Mouse (Mus musculus) heart, postnatal 10 days (tissue): ENCODE results near the gene Rangrf. TPM values are rescaled to one million over a fixed set of nuclear protein-coding genes. Genes with fewer than 3 reads are reported as not detected.
"Not testable (repeated sequence)": the region's sequence is repeated elsewhere in the genome, so short reads cannot be mapped to it uniquely, and the experiment has no call there.

ENCODE experiments used
- DNase-seq, 2 experiments: peaks; one replicate each; pipeline ENCODE4 v3.0.0; 2021
- intact Hi-C: fragments of 180-260 bp; cut with DNase I; formaldehyde crosslinking; loops from one replicate; pipeline ENCODE4 v1.15.1; 2025
- total RNA-seq, 2 experiments: library from RNA; stranded (reverse); gene quantifications; 2 replicates each; pipeline ENCODE4 v1.2.3; 2021

Rangrf gene
- total RNA-seq, 2 experiments from 2014 or later = 40.1 to 46.8 TPM

- intact Hi-C loops = loop anchor here (10.0 kb wide), 1 partner anchor 166 kb away; no protein-coding TSS in a partner anchor
- DNase-seq = no peak
Observed at GRCm38 (mm10) chr11:68980919-68981318, 5.9 kb upstream of the Rangrf start.

DNA sequence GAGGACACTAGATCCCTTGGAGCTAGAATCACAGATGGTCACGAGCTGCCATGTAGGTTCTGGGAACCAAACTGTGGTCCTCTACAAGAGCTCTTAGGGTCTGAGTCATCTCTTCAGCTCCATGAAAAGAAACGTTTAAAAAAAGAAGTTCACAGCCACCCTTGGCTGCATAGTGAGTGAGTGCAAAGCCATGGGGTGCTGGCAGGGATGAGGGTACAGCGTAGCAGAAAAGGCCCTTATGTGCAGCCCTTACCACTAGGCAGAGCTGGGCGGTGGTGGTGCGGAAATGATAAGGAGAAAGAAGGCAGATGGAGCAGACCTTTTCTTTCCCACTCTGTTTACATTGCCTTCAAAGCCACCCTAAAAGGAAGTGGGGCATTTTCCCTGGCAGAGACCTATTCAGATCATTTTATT lies 4.3 kb upstream of the Rangrf start:
- intact Hi-C loops = no loop called here
- DNase-seq = no peak

GRCm38 (mm10) chr11:68975601-68976000 lies 616 bp upstream of the Rangrf start:
- intact Hi-C loops = no loop called here
- no peak for DNase-seq

- intact Hi-C loops = no loop called here
- no peak for DNase-seq
Observed at GRCm38 (mm10) chr11:68974059-68974450, 930 bp downstream of the Rangrf start.

DNA sequence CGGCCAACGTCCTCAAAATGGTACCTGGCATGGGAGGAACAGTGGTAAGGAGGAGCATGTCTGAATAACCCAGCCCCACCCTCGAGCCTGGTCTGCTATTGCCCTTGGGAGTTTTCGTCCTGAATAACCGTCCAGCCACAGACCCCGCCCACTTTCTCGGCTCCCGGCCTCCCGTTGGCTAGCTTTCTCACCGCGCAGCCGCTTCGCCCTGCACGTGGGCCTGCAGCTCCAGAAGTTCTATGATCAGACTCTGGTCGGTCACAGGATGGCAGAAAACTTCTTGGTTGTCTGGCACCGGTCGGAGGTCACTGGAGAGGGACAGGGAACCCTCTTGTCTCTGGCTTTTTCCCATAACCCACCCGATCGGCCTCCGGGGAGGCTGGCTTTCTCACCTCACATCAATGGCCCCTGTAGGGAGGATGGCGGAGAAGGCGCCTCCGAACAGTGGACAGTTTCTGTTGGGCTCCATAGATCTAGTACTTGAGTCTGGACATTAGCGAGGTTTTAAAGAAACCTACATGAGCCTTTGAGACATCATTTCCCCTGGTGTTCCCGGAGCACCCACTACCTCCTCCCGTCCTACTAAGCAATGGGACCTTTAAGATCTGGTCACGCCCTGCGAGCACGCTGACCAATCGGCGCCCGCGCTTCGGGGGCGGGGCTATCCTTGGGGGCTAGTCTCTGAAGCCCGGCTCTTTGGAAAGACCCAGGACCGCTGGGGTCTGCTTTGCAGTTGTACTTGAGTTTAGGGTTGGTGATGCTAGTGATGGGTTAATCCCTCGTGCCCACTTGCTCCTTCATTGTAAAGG lies 1.5 kb downstream of the Rangrf start:
- intact Hi-C loops = not testable (repeated sequence)
- DNase-seq = peak; percentile 89 to 91

DNA sequence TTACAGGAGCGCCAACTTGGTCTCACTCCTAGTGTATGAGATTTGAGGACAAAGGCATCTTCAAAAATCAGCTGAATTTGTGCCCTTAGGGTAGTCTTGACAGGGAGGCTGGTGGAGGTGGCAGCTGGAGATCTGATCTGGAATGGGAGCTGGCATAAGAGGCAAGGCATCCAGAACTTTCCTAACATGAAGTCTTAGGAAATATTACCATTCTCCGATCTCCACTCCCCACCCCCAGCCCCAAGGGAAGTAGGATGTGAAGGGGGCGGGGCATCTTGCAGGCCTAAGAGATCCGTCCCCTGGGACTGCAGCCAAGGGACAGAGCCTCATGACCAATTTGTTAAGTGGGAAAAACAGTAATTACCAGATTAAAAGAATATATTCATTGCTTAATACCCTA lies 4.8 kb downstream of the Rangrf start:
- peak in 1 of 2 experiments; percentile 41 for DNase-seq
- intact Hi-C loops = no loop called here

- no peak for DNase-seq
- intact Hi-C loops = loop anchor here (5.0 kb wide), 1 partner anchor 69 kb away; no protein-coding TSS in a partner anchor
Observed at GRCm38 (mm10) chr11:68968752-68969151, 6.2 kb downstream of the Rangrf start.

DNA sequence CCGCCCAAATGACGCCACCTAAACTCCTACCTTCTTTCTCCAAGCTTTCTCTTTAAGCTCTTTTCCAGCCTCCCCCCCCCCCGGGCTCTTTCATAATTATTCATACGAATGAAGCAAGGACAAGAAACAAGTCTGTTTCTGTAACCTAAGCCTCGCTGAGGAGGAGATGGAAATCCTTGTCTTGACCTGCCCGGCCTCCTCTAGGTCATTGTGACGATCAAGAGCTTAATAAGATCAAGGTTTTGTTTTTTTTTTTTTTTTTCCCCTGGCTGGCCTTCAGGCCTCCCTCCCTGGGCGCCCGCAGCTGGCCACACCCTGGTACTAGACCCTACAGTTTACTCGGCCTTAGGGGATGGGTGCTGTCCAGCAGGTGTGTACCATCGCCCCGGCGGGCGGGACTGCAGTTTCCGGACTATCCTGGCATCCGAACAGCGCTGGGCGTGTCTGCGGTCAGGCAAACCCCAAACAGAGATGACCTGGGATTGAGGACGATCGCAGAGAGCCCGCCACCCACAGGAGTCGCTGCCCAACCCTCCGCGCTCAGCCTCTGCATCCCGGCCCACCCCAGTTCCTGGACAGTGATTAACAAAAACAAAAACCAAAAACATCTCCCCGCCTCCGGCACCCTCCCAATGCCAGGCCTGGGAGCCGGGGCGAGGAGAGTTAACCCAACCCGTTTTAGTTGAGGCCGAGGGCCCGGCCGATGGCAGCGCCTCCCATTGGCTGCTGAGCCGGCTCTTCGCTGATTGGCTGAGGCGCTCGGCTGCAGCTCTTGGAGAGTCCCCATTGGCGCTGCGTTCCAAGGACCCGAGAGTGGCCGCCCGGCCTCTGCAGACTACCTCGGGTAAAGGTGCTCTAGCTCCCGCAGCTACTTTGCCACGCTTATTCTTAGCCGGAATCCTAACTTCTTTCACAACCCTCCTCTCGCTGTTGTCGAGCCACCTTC lies 7.4 kb downstream of the Rangrf start, which contains the start of gene Slc25a35:
Gene Slc25a35 (plus strand): TSS at position 795 of the 946 bp plus-strand sequence.
- intact Hi-C loops = loop anchor here (2.0 to 5.0 kb wide), 3 partner anchors 15 to 70 kb away; no protein-coding TSS in a partner anchor
- DNase-seq = peak; percentile 93 to 94

GRCm38 (mm10) chr11:68966554-68966953 lies 8.4 kb downstream of the Rangrf start:
- DNase-seq = no peak
- intact Hi-C loops = loop anchor here (2.0 to 5.0 kb wide), 3 partner anchors 16 to 71 kb away; no protein-coding TSS in a partner anchor

- intact Hi-C loops = loop anchor here (2.0 to 5.0 kb wide), 3 partner anchors 17 to 71 kb away; no protein-coding TSS in a partner anchor
- peak; percentile 66 to 80 for DNase-seq
Observed at GRCm38 (mm10) chr11:68965845-68966244, 9.1 kb downstream of the Rangrf start.

DNA sequence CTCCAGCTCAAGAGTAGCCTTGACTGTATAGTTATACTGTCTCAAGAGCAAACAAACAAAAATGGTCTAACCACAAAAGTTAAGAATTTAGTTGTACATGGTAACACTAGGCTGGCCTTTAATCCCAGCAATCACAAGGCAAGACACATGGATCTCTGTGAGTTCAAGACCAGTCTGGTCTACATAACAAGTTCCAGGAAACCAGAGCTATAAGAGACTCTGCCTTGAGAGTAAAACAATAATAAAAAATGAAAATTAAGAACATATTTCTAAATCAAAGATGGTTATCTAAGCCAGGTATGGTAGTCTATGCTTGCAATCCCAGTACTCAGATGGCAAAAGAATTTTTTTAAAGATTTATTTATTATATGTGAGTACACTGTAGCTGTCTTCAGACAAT lies 9.9 kb downstream of the Rangrf start:
- no peak for DNase-seq
- intact Hi-C loops = loop anchor here (5.0 kb wide), 1 partner anchor 72 kb away; no protein-coding TSS in a partner anchor

DNA sequence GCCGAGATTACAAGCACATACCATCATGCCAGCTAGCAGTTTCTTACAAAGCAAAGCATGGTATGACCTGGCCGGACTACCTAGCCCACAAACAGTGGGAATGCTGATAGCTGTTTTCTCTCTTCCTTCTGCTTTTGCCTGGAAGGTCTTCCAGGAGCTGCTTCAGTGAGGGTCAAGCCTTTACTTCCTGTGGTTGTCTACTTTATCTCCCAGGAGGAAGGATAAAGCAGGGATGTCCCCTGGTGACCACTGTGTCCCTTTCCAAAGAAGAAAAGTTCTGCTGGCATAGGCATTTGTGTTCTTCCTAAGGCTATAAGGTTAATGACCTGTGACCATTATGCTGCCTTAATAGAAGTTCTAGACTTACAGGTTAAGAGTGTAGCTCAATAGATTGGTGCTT lies 11.6 kb downstream of the Rangrf start:
- DNase-seq = no peak
- intact Hi-C loops = no loop called here

DNA sequence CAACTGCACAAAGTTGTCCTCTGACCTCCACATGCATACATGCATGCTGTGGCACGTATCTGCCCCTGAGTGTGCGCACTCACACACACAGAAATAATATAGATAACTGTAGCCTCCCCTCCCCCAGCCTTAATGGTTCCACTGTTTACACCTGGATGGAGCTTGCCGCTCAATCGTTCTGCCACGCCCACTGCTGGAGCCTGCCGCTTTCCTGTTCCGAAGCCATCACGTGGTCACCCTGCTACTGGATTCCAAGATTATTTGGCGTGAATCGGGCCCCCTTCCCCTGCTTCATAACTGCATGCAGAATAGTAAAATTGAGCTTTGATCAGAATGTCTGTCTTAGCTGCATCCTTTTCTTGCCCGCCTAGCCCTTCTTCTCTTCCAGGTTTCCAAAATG lies 12.8 kb downstream of the Rangrf start:
- DNase-seq, intact Hi-C loops: not testable (repeated sequence)

- intact Hi-C loops = no loop called here
- DNase-seq = no peak
Observed at GRCm38 (mm10) chr11:68961596-68961995, 13.4 kb downstream of the Rangrf start.

- intact Hi-C loops = no loop called here
- DNase-seq = no peak
Observed at GRCm38 (mm10) chr11:68957971-68958370, 17.0 kb downstream of the Rangrf start.

GRCm38 (mm10) chr11:68957308-68957707 lies 17.7 kb downstream of the Rangrf start, which contains the start of gene Arhgef15:
TSS of gene Arhgef15 (minus strand) at chr11:68957480.
- intact Hi-C loops = no loop called here
- peak in 1 of 2 experiments; percentile 42 for DNase-seq

DNA sequence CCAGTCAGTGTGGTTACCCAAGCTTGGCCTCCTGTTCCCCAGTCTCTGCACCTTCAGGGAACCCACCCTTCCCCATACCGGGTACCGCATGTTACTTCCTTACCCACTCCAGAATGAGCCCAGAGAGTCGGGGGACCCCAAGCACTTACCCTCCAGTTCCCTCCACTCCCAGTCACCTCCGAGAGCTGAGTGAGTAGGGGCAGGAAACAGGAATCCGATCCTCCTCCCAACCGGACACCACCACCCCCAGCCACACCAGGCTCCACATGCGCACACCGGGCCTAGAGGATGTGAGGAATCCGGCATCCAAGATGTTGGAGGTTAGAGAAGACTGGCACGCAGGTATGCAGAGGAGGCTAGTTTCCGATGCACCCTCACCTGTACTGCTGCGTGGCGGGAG lies 18.3 kb downstream of the Rangrf start:
- intact Hi-C loops = no loop called here
- DNase-seq = peak; percentile 48 to 59

GRCm38 (mm10) chr11:68956107-68956506 lies 18.9 kb downstream of the Rangrf start:
- peak; percentile 50 to 53 for DNase-seq
- intact Hi-C loops = no loop called here

- intact Hi-C loops = no loop called here
Observed at GRCm38 (mm10) chr11:68955473-68955872, 19.5 kb downstream of the Rangrf start.

GRCm38 (mm10) chr11:68954408-68954807 lies 20.6 kb downstream of the Rangrf start:
- DNase-seq = no peak
- intact Hi-C loops = no loop called here

More at GRCm38 (mm10) chr11:68955473-68955872, 19.5 kb downstream of the Rangrf start:
- no peak for DNase-seq

GRCm38 (mm10) chr11:68953903-68954302 lies 21.1 kb downstream of the Rangrf start:
- intact Hi-C loops = no loop called here
- no peak for DNase-seq
